Mouse (Mus musculus) bone marrow, adult 2 months (tissue): ENCODE measurements around the gene Mlc1.

Experiments
- CTCF ChIP-seq: fragments of 200-500 bp; IDR thresholded peaks from 2 replicates; pipeline ENCODE4 v1.5.1; 2011; ENCODE audit warnings: low read length, control low read depth; ENCODE audit not compliant: control insufficient read depth, insufficient read depth
- POLR2A ChIP-seq: fragments of 200-500 bp; IDR thresholded peaks from 2 replicates; pipeline ENCODE4 v1.6.1; 2011; ENCODE audit warnings: low read depth, mild to moderate bottlenecking, control low read depth, low read length, borderline replicate concordance; ENCODE audit not compliant: control insufficient read depth

DNA sequence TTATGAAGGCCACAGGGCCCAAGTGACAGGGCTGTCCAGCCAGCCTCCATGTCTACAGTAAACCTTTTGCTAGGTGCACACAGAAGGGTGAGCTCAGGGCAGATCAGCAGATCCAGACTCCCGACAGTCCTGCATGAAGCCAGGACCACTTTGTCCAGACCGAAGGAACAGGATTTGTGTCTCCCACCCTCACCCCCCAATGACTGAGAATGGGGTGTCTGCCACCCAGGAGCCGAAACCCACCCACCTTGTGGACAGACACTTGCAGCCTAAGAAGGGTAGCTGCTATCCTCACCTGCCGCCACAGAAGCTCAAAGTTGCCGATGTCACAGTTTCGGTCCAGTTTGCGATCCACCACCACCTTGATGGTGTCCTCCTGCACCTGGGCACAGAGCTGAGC lies 63.8 kb downstream of the Mlc1 start:
- TF ChIP-seq CTCF: no peak
- TF ChIP-seq POLR2A: no peak
